ENCODE assay signal across 9 mouse cellular contexts in genomic region chr7:109545255-109545993, GRCm38 (mm10). TPM values are rescaled to one million over a fixed set of nuclear protein-coding genes. Genes with fewer than 3 reads are reported as not detected.
DNase-seq lines count a peak whose midpoint lies in the region; ATAC-seq lines count a peak whose summit lies in the region.
"Had no signal": no experiment of that assay in that cellular context is flagged by ENCODE, and none has a peak within 500 bp of the region (broad histone marks: within the 10 kb centered on the region; RNA-seq: fewer than 3 reads in every experiment).

No protein-coding gene starts in this region.

- H3K4me2 ChIP-seq in midbrain, embryonic 14.5 days (ENCODE audit: low read length): no peak overlapping the region
- no peak overlapping the region for H3K4me2 ChIP-seq in midbrain, embryonic 16.5 days (ENCODE audit: low read length)
- H3K4me2 ChIP-seq in heart, embryonic 15.5 days: no peak overlapping the region

- 0 out of 2 replicates have a peak, but pooled peaks cover 3% of the 10 kb centered on the region for H3K36me3 ChIP-seq in midbrain, embryonic 14.5 days (ENCODE audit: control insufficient read depth, insufficient read depth, low read length)
- H3K36me3 ChIP-seq in midbrain, embryonic 16.5 days (ENCODE audit: control insufficient read depth, insufficient read depth, low read length): no peaks in the 10 kb centered on the region
- H3K36me3 ChIP-seq in heart, embryonic 15.5 days: peaks cover 19% of the 10 kb centered on the region

- H3K27me3 ChIP-seq in midbrain, embryonic 14.5 days (ENCODE audit: control insufficient read depth, insufficient read depth, low read length): no peaks in the 10 kb centered on the region
- H3K27me3 ChIP-seq in midbrain, embryonic 16.5 days (ENCODE audit: control insufficient read depth, insufficient read depth, low read depth, low read length): no peaks in the 10 kb centered on the region
- H3K27me3 ChIP-seq in heart, embryonic 15.5 days: no peaks in the 10 kb centered on the region

- H3K4me3 ChIP-seq in midbrain, embryonic 14.5 days (replicated peaks; ENCODE audit: low read depth, low read length): no peak overlapping the region
- no peak overlapping the region for H3K4me3 ChIP-seq in midbrain, embryonic 16.5 days (ENCODE audit: low read depth, low read length)
- H3K4me3 ChIP-seq in heart, embryonic 15.5 days: no peak overlapping the region

- WGBS in midbrain, embryonic 14.5 days: 78% methylated on average over 10 of the region's 10 CpGs
- WGBS in midbrain, embryonic 16.5 days: 78% methylated on average over 10 of the region's 10 CpGs
- WGBS in heart, embryonic 15.5 days: 61% methylated on average over 10 of the region's 10 CpGs

- H3K27ac ChIP-seq in midbrain, embryonic 14.5 days (replicated peaks; ENCODE audit: low read depth, low read length): 0 out of 2 replicates have a peak overlapping the region, but pooled peaks have one; percentile 22
- H3K27ac ChIP-seq in midbrain, embryonic 16.5 days (ENCODE audit: low read length): no peak overlapping the region
- H3K27ac ChIP-seq in heart, embryonic 15.5 days: peak overlapping the region; percentile 60

- no peak for ATAC-seq in midbrain, embryonic 14.5 days (ENCODE audit: low FRiP score, low TSS enrichment)
- ATAC-seq in midbrain, embryonic 16.5 days: no peak
- no peak for ATAC-seq in heart, embryonic 15.5 days (replicated peaks; ENCODE audit: insufficient number of reproducible peaks, insufficient read depth, low FRiP score, low read depth)
- no peak for ATAC-seq in CD4-positive, CD25-positive, alpha-beta regulatory T cell, adult 4 months

- no peaks in the 10 kb centered on the region for H3K9me3 ChIP-seq in midbrain, embryonic 14.5 days (ENCODE audit: control insufficient read depth, low read length)
- H3K9me3 ChIP-seq in midbrain, embryonic 16.5 days (replicated peaks; ENCODE audit: control insufficient read depth, low read length, poor library complexity, severe bottlenecking): no peaks in the 10 kb centered on the region
- H3K9me3 ChIP-seq in heart, embryonic 15.5 days (replicated peaks): no peaks in the 10 kb centered on the region

- H3K9ac ChIP-seq in midbrain, embryonic 14.5 days (replicated peaks; ENCODE audit: low read length): no peak overlapping the region
- no peak overlapping the region for H3K9ac ChIP-seq in midbrain, embryonic 16.5 days (ENCODE audit: low read depth, low read length)
- no peak overlapping the region for H3K9ac ChIP-seq in heart, embryonic 15.5 days

- DNase-seq in adrenal gland, postnatal 14 days: peak; percentile 68
- no peak for DNase-seq in adrenal gland, postnatal 4 days (ENCODE audit: low spot score in 2 of 2)
- peak; percentile 20 for DNase-seq in midbrain, embryonic 14.5 days
- DNase-seq in skeletal muscle tissue, adult 2 months (ENCODE audit: low read depth, low spot score): peak; percentile 54
- no peak for DNase-seq in layer of hippocampus, adult 9-11 months
- DNase-seq: kidney, adult 18-20 months had no signal

- H3K4me1 ChIP-seq in midbrain, embryonic 14.5 days (ENCODE audit: control insufficient read depth, insufficient read depth, low read length): no peaks in the 10 kb centered on the region
- no peaks in the 10 kb centered on the region for H3K4me1 ChIP-seq in midbrain, embryonic 16.5 days (ENCODE audit: control insufficient read depth, insufficient read depth, low read length)
- H3K4me1 ChIP-seq in heart, embryonic 15.5 days (replicated peaks): peaks cover 23% of the 10 kb centered on the region

RNA-seq across cellular contexts. Expression of gene Rpl27a, which starts 26.5 kb away (rescaled TPM):
- total RNA-seq in adrenal gland, postnatal 14 days (2021): 244 and 276 TPM in 2 replicates
- 100 to 1,000 TPM; 264 to 272 TPM for total RNA-seq in adrenal gland, postnatal 4 days (2021)
- polyA plus RNA-seq in midbrain, embryonic 14.5 days (2014; fragmentation: Nextera tagmentation; extraction: Ambion mirVana): 87.5 and 90.8 TPM in 2 replicates
- 73.6 and 75.9 TPM in 2 replicates for polyA plus RNA-seq in midbrain, embryonic 16.5 days (2015; fragmentation: Nextera tagmentation; extraction: Ambion mirVana)
- 70.7 and 72.1 TPM in 2 replicates for polyA plus RNA-seq in heart, embryonic 15.5 days (2015; fragmentation: Nextera tagmentation; extraction: Ambion mirVana)
- polyA plus RNA-seq in CD4-positive, CD25-positive, alpha-beta regulatory T cell, adult 4 months (2017; shearing (Covaris generic)): 100 to 1,000 TPM; 210 to 315 TPM

RNA-seq across cellular contexts. Expression of gene Trim66, which starts 37.5 kb away (rescaled TPM):
- total RNA-seq in adrenal gland, postnatal 14 days (2021): 0.70 and 0.90 TPM in 2 replicates
- total RNA-seq in adrenal gland, postnatal 4 days (2021): under 1 TPM; 0.25 to 0.40 TPM
- 0.75 and 1.3 TPM in 2 replicates for polyA plus RNA-seq in midbrain, embryonic 14.5 days (2014; fragmentation: Nextera tagmentation; extraction: Ambion mirVana)
- 1.6 and 1.7 TPM in 2 replicates for polyA plus RNA-seq in midbrain, embryonic 16.5 days (2015; fragmentation: Nextera tagmentation; extraction: Ambion mirVana)
- polyA plus RNA-seq in heart, embryonic 15.5 days (2015; fragmentation: Nextera tagmentation; extraction: Ambion mirVana): 0.01 TPM in 1 of 2 replicates, not detected in the other
- polyA plus RNA-seq in CD4-positive, CD25-positive, alpha-beta regulatory T cell, adult 4 months (2017; shearing (Covaris generic)): not detected

Comparison
In these comparisons a context has a peak if more than half of its experiments do, and no peak if none do; other contexts are left out.
1. DNase-seq: peak in adrenal gland, postnatal 14 days (single experiment), midbrain, embryonic 14.5 days (single experiment) and skeletal muscle tissue, adult 2 months (single experiment); none in adrenal gland, postnatal 4 days (0 of 2) and layer of hippocampus, adult 9-11 months (single experiment).